Mouse (Mus musculus) heart, embryonic 15.5 days (tissue): ENCODE measurements around the gene Wdr46. TPM values are rescaled to one million over a fixed set of nuclear protein-coding genes. Genes with fewer than 3 reads are reported as not detected.
A peak's percentile ranks its signal among the peaks of the same experiment; 100 is the strongest.
"Not testable (repeated sequence)": the region's sequence is repeated elsewhere in the genome, so short reads cannot be mapped to it uniquely, and the experiment has no call there.

Source experiments
- ATAC-seq: fragments of 200-750 bp; cut with Nextera tagmentation; replicated peaks from 2 replicates; pipeline ENCODE4 v1.8.0; 2017; ENCODE audit warnings: low read depth, moderate TSS enrichment; ENCODE audit not compliant: insufficient number of reproducible peaks, insufficient read depth, low FRiP score
- H3K27ac ChIP-seq: fragments of 300-500 bp; sonication (generic); 2 replicates; pipeline ENCODE4 v1.5.1; 2015; ENCODE audit warnings: mild to moderate bottlenecking, inconsistent platforms
- H3K27me3 ChIP-seq: fragments of 300-500 bp; sonication (generic); 2 replicates; pipeline ENCODE4 v1.6.1; 2015; ENCODE audit warnings: inconsistent platforms
- H3K36me3 ChIP-seq: fragments of 300-500 bp; sonication (generic); 2 replicates; pipeline ENCODE4 v1.6.1; 2015; ENCODE audit warnings: mild to moderate bottlenecking, inconsistent platforms
- H3K4me1 ChIP-seq: fragments of 300-500 bp; sonication (generic); replicated peaks from 2 replicates; pipeline ENCODE4 v1.6.1; 2015; ENCODE audit warnings: inconsistent platforms
- H3K4me2 ChIP-seq: fragments of 300-500 bp; sonication (generic); 2 replicates; pipeline ENCODE4 v1.6.1; 2015; ENCODE audit warnings: inconsistent platforms, mild to moderate bottlenecking, moderate library complexity
- H3K4me3 ChIP-seq: fragments of 300-500 bp; sonication (generic); 2 replicates; pipeline ENCODE4 v1.5.1; 2015; ENCODE audit warnings: mild to moderate bottlenecking, inconsistent platforms
- H3K9ac ChIP-seq: fragments of 300-500 bp; sonication (generic); 2 replicates; pipeline ENCODE4 v1.6.1; 2015; ENCODE audit warnings: mild to moderate bottlenecking, inconsistent platforms
- H3K9me3 ChIP-seq: fragments of 300-500 bp; sonication (generic); replicated peaks from 2 replicates; pipeline ENCODE4 v1.6.1; 2016; ENCODE audit warnings: inconsistent platforms
- WGBS: fragments of 180-500 bp; shearing (Covaris S2); methylation state at CpG from one replicate; pipeline ENCODE4 v1.1.7; 2015; ENCODE audit warnings: mixed read lengths; 5-methylcytosine and 5-hydroxymethylcytosine counted together
- polyA plus RNA-seq: library from polyadenylated mRNA; unstranded; fragments of >200 nt; fragmentation: Nextera tagmentation; extraction: Ambion mirVana; gene quantifications from 2 replicates; pipeline ENCODE4 v1.2.1, GENCODE M21; 2015

Wdr46 gene
- polyA plus RNA-seq, 1 experiment from 2014 or later = 16.3 TPM

DNA sequence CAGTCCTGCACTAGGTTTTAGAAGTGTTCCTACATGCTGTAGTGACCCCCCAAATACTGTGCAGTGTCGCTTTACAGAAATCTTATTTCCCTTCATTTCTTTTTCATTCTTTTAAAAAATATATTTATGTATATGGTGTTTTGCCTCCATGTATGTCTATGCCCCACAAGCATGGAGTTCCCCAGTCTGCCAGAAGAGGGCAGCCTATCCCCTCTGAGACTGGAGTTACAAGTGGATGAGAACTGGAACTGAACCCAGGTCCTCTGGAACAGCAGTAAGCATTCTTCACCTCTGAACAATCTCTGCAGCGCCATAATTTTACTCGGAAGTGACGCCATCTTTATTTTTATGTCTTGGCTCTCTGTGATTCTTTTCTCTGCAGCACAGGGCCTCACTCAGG is 28.9 kb downstream of the Wdr46 start:
- no peaks in the 10 kb centered on the region for H3K4me1 ChIP-seq
- no peaks in the 10 kb centered on the region for H3K9me3 ChIP-seq
- peaks cover 10% of the 10 kb centered on the region; the same call in 1 of the 2 replicates for H3K36me3 ChIP-seq
- H3K4me2 ChIP-seq = no peak overlapping the region
- WGBS = 76% methylated on average over 4 of the region's 4 CpGs
- peaks cover 6% of the 10 kb centered on the region; the same call in 1 of the 2 replicates for H3K27me3 ChIP-seq
- no peak for ATAC-seq
- H3K27ac ChIP-seq = no peak overlapping the region
- H3K4me3 ChIP-seq = no peak overlapping the region
- H3K9ac ChIP-seq = no peak overlapping the region

DNA sequence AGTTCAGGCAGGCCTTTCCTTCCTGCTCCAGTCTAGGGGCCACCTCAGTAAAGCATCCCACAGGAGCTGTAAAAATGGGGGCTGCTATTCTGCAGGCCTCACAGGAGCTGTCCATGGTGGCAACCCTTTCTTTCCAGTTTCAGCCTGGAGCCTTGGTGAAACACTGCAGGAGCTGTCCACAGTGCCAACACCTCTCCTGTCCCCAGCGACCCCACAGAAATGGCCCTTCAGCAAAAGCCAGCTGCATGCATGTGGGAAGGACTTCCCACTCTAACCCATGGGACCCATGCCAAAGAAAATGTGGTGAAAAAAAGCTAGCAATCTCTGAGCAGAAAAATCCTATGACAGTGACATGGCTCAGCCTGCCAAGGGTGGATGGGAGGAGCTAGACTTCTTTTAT is 32.2 kb downstream of the Wdr46 start:
- no peak overlapping the region for H3K9ac ChIP-seq
- WGBS = 6% methylated on average over 1 of the region's 1 CpGs
- peaks cover 25% of the 10 kb centered on the region for H3K27me3 ChIP-seq
- no peak overlapping the region for H3K4me2 ChIP-seq
- H3K9me3 ChIP-seq = no peaks in the 10 kb centered on the region
- H3K4me1 ChIP-seq = peaks cover under 1% of the 10 kb centered on the region; the same call in 1 of the 2 replicates
- H3K36me3 ChIP-seq = no peaks in the 10 kb centered on the region
- no peak for ATAC-seq
- no peak overlapping the region for H3K4me3 ChIP-seq
- H3K27ac ChIP-seq = no peak overlapping the region

DNA sequence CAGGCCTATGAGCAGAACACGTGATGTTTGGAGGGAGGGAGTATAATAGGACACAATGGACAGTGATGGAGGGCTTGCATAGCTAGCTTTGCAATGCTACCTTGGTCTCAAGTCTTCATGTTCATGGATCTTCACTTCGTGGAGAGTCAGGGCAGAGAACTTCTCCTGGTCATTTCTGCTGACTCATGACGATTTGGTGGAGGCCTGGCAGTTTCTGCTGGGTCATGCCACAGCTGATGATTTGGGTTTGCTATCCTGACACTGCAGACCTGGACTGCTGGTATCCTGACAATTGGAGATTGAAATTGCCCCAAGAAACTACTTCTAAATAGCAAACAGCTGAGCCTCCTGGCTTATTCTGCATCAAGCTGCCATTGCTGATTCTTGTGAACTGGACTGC is 33.1 kb downstream of the Wdr46 start:
- H3K36me3 ChIP-seq = no peaks in the 10 kb centered on the region
- no peak overlapping the region for H3K9ac ChIP-seq
- H3K4me3 ChIP-seq = no peak overlapping the region
- no peak overlapping the region for H3K4me2 ChIP-seq
- no peak overlapping the region for H3K27ac ChIP-seq
- peaks cover 9% of the 10 kb centered on the region for H3K4me1 ChIP-seq
- WGBS = 58% methylated on average over 3 of the region's 3 CpGs
- H3K9me3 ChIP-seq = no peaks in the 10 kb centered on the region
- peaks cover 34% of the 10 kb centered on the region for H3K27me3 ChIP-seq
- ATAC-seq = no peak

DNA sequence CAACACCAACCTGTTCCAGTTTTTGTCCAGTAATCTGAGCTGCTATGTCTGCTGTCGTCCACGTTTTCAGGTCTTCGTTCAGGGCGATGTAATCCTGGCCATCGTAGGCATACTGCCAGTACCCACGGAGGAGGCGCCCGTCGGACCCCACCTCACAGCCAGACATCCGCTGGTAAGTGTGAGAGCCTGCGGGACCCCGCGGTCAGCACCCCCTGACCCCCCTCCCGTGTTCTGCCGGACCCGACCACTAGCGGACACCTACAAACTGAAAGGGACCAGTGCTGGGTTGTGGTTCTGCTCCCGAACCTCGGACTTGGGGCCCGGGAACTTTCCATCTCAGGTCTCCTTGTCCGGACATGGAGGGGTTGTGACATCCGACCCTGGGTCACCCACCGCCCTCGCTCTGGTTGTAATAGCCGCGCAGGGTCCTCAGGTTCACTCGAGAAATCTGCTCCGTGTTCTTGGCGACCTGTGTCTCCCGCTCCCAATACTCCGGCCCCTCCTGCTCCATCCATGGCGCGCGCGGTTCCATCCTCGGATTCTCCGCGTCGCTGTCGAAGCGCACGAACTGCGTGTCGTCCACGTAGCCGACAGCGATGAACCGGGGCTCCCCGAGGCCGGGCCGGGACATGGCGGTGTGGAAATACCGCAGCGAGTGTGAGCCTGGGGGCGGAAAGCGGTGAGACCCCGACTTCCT is 37.5 kb downstream of the Wdr46 start:
- peak overlapping the region; percentile 74 for H3K4me2 ChIP-seq
- H3K4me1 ChIP-seq = peaks cover 27% of the 10 kb centered on the region
- H3K9me3 ChIP-seq = no peaks in the 10 kb centered on the region
- peak overlapping the region; percentile 25 for H3K9ac ChIP-seq
- ATAC-seq = no peak
- peak overlapping the region; percentile 48 for H3K4me3 ChIP-seq
- H3K27ac ChIP-seq = no peak overlapping the region
- no peaks in the 10 kb centered on the region for H3K36me3 ChIP-seq
- 2% methylated on average over 57 of the region's 57 CpGs for WGBS
- peaks cover 52% of the 10 kb centered on the region for H3K27me3 ChIP-seq

DNA sequence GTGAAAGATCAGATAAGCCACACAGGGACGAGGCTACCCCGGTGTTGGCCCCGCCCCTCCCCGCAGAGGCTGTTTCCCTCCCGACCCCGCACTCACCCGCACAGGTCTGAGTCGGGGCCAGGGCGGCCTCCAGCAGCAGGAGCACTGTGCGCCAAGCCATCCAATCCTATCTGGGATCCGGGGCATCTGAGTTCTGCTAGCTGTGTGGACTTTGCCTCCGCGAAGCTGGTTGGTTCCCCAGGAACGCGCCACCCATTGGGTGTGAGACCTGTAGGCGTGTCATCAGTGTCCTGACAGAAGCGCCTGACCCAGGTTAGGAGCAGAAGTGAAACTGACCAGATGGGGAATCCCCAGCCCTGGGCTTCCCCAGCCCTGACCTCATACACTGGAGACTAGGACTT is 38.2 kb downstream of the Wdr46 start:
- Histone ChIP-seq H3K27ac (no peak overlapping the region), H3K27me3 (peaks cover 52% of the 10 kb centered on the region), H3K9me3 (no peaks in the 10 kb centered on the region), H3K36me3 (no peaks in the 10 kb centered on the region), H3K4me1 (peaks cover 27% of the 10 kb centered on the region), H3K4me3 (peak overlapping the region; percentile 48), H3K9ac (peak overlapping the region; percentile 25), H3K4me2 (peak overlapping the region; percentile 74)
- peak; percentile 54 for ATAC-seq
- WGBS = under 1% methylated on average over 17 of the region's 17 CpGs

DNA sequence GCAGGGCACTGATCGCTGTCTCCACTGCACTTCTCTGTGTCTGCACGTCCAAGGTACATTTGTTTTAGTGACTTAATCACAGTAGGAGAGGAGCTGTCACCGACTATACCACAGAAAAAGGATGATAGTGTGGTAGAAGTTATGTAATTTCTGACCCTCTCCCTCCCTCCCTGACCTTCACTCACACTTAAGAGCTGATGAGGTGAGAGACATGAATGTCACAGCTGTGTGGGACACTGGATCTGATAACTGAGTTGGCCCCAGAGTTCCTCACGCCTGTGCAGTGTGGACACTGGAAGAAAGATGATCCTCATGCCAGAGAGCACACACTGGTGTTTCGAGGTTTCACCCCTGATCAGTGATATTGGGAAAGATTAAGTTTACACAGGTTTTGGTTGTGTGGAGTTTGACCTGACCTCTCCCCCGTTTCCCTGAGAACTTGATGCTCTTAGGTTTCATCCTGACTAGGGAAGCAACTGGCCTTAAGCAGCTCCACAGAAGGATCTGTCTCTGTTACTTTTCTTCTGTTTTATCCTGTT is 39.1 kb downstream of the Wdr46 start:
- H3K27ac ChIP-seq = no peak overlapping the region
- H3K36me3 ChIP-seq = no peaks in the 10 kb centered on the region
- 58% methylated on average over 6 of the region's 6 CpGs for WGBS
- peaks cover 48% of the 10 kb centered on the region for H3K27me3 ChIP-seq
- H3K4me3 ChIP-seq = no peak overlapping the region
- peaks cover 27% of the 10 kb centered on the region for H3K4me1 ChIP-seq
- H3K4me2 ChIP-seq = no peak overlapping the region
- no peaks in the 10 kb centered on the region for H3K9me3 ChIP-seq
- no peak for ATAC-seq
- no peak overlapping the region for H3K9ac ChIP-seq

DNA sequence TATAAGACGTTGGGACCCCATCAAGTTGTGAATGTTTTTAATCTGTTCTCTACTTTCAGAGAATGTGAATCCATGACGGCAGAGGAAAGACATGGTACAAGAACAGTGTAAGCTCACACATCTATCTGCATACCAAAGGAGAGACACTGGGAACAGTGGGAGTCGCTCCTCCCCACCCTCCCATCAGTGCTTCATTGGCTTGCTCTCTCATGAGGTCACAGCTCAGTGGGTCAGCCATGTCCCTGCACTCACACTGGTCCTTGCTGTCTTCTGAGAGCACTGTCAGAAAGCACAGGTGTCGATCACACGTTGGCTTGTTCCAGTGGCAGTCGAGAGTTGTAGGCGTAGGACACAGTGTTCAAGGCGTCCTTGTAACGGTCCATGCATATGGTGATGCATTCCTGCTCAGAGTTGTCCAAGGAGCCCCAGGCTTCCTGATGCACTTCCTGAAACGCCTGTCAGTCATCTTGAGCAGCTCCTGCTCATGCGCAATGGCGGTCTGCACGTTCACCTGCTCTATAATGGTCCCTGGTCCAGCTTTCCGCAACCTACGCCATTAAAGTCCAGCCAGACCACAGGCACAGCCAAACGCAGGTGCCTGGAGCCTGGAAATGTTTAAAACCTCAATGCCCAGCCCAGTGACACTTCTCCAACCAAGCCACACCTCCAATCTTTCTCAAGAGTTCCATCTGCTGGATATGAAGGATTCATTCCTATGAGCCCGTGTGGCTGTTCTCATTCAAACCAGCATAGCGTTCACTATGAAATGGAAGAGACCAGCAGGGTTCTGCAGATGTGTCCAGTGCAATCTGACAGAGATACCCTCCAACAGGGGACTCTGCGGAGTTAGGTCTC is 39.9 kb downstream of the Wdr46 start:
- Histone ChIP-seq H3K4me2 (peak overlapping the region; percentile 78), H3K9ac (no peak overlapping the region), H3K27me3 (peaks cover 48% of the 10 kb centered on the region), H3K4me1 (peaks cover 27% of the 10 kb centered on the region), H3K36me3 (no peaks in the 10 kb centered on the region), H3K4me3 (peak overlapping the region; percentile 60), H3K9me3 (no peaks in the 10 kb centered on the region), H3K27ac (peak overlapping the region; percentile 77)
- WGBS = 72% methylated on average over 19 of the region's 19 CpGs
- ATAC-seq = no peak

DNA sequence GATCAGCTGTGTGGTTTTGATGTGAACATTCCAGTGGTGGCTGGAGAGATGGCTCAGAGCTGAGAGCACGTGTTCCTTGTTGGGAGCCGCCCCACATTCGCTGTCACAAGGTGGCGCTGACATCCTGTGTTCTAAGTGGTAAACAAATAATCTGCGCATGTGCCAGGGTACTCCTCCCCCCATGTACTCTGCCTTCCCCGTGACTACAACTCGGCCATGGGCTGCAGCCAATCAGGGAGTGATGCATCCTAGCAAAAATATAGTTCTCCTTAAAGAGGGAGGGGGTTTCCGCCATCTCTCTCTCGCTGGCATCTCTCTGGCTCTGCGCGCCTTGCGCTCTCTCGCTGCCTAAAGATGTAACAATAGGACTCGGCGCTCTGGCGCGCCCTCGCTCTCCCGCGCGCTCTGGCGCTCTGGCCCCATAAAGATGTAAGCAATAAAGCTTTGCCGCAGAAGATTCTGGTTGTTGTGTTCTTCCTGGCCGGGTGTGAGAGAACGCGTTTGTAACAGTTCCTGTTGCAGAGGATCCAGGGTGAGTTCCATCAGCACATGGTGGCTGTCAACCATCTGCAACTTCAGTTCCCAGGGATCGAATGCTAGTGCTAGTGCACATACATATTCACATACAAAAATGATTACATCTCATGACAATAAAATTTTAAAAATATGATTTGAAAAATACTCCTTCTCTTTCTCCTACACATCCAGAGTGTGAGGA is 40.9 kb downstream of the Wdr46 start:
- peak overlapping the region; percentile 60 for H3K4me3 ChIP-seq
- WGBS = under 1% methylated on average over 27 of the region's 27 CpGs
- H3K27ac ChIP-seq = peak overlapping the region; percentile 87
- H3K4me2 ChIP-seq = peak overlapping the region; percentile 78
- H3K4me1 ChIP-seq = peaks cover 27% of the 10 kb centered on the region
- H3K9ac ChIP-seq = peak overlapping the region; percentile 65
- peak; percentile 87 for ATAC-seq
- H3K9me3 ChIP-seq, H3K36me3 ChIP-seq: not testable (repeated sequence)
- peaks cover 43% of the 10 kb centered on the region for H3K27me3 ChIP-seq

DNA sequence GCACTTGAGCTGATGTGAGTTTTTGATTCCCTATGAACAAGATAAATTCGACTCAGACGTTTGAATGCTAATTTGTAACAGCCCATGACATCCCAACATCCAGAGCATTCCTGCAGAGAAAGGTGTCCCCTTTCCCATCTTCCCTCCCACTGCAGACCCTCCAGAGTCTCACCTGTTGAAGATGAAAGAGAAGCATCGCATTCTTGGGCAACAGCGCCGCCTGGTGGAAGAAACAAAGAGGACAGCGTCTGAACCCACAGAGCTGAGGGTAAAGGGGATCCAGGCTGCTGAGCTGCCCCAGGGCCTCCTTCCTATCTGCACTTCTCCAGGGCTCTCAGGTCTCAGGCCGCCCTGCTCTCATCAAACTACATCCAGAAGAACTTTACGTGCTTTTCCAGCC is 41.7 kb downstream of the Wdr46 start:
- not testable (repeated sequence) for ATAC-seq, H3K27ac ChIP-seq, H3K36me3 ChIP-seq, H3K9me3 ChIP-seq, H3K9ac ChIP-seq
- H3K4me2 ChIP-seq = peak overlapping the region; percentile 78
- peaks cover 35% of the 10 kb centered on the region for H3K27me3 ChIP-seq
- WGBS = 9% methylated on average over 8 of the region's 8 CpGs
- peak overlapping the region; percentile 60; the same call in 1 of the 2 replicates for H3K4me3 ChIP-seq
- peaks cover 27% of the 10 kb centered on the region for H3K4me1 ChIP-seq

DNA sequence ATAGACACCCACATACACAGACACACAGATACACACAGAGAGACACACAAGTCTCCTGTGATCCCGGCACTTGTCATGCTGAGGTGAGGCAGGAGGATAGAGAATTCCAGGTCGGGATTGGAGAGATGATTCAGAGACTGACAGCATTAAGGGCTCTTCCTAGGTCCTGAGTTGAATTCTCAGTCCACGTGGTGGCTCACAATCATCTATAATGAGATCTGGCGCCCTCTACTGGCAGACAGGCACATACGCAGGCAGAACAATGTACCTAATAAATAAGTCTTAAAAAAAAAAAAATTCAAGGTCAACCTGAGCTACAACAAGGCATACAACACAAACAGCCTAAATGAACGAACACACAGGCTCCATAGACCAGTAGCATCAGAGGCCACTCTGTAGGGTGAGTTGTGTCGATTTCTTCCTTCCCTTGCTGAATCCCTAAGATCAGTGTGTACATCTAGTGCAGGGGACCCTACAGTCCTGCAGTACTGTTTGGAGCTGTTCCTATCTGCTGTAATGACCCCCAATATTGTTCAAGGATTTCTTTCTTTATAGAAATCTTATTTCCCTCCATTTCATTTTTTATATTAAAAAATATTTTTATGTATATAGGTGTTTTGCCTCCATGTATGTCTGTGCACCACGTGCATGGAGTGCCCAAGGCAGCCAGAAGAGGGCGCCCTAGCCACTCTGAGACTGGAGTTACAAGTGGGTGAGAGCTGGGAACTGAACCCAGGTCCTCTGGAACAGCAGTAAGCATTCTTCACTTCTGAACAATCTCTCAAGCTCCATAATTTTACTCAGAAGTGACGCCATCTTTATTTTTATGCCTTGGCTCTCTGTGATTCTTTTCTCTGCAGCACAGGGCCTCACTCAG is 51.6 kb downstream of the Wdr46 start:
- Histone ChIP-seq H3K27me3 (peaks cover 26% of the 10 kb centered on the region), H3K4me1 (no peaks in the 10 kb centered on the region), H3K27ac (no peak overlapping the region), H3K4me2 (no peak overlapping the region), H3K4me3 (no peak overlapping the region), H3K9ac (no peak overlapping the region), H3K9me3 (no peaks in the 10 kb centered on the region), H3K36me3 (no peaks in the 10 kb centered on the region)
- WGBS = 29% methylated on average over 10 of the region's 10 CpGs
- ATAC-seq = no peak; the same call in 1 of the 2 replicates
